Mouse (Mus musculus) kidney, adult 18-20 months (tissue): Measurements from ENCODE around the gene Khdrbs1.

Source experiments
- DNase-seq: peaks from one replicate; pipeline ENCODE4 v3.0.0; 2021

Khdrbs1 gene

GRCm38 (mm10) chr4:129672083-129672877, 69.8 kb downstream of the Khdrbs1 start, which contains the start of gene Kpna6:
TSS of gene Kpna6 (minus strand) at chr4:129672767.
- peak; percentile 95 for DNase-seq

GRCm38 (mm10) chr4:129671491-129672082, 70.5 kb downstream of the Khdrbs1 start:
- DNase-seq = peak; percentile 55

- no peak for DNase-seq
These were observed 79.8 kb downstream of the Khdrbs1 start for GRCm38 (mm10) chr4:129662255-129662813.

GRCm38 (mm10) chr4:129661584-129661983, 80.5 kb downstream of the Khdrbs1 start:
- DNase-seq = no peak

- no peak for DNase-seq
These were observed 87.3 kb downstream of the Khdrbs1 start for GRCm38 (mm10) chr4:129654770-129655169.
